Mouse (Mus musculus): Measurements from ENCODE around the gene Barx2.

DNA sequence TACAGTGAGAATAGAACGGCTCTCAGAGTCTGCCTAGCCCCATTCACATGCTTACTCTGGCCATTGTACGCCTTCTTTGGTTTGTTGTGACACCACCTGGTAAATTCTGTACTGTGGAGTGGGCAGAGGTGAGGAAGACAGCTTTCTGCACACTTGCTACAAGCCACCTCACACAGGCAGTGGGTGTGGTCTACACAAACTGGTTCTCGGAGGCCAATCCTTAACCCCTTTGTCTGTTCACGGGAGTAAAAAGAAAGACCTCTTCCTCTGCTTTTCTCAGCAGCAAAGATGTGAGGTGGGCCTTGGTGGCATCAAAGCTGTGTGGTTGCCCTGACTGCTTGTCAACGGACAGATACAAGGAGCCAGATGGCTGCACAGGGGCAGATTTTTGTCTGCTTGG, 68.6 kb downstream of the Barx2 start:
- no peak for TF ChIP-seq EP300 (IDR thresholded peaks at IDR 0.05)
- TF ChIP-seq CTCF (IDR thresholded peaks at IDR 0.05), result no peak
